Mouse (Mus musculus): ENCODE data around the gene Eps8.

- TF ChIP-seq CTCF (IDR thresholded peaks at IDR 0.05; ENCODE audit: borderline replicate concordance, insufficient read depth, low read depth, low read length) (no peak), POLR2A (IDR thresholded peaks at IDR 0.05; ENCODE audit: borderline replicate concordance, insufficient read depth, low read length) (no peak)
Observed at GRCm38 (mm10) chr6:137667665-137668064, 13.0 kb upstream of the Eps8 start.
